Mouse (Mus musculus): ENCODE data around the gene Arih1.

- TF ChIP-seq ZC3H11A (IDR thresholded peaks at IDR 0.05; ENCODE audit: borderline replicate concordance, low read depth, low read length) (no peak), ZNF384 (IDR thresholded peaks at IDR 0.05; ENCODE audit: low read depth, low read length) (no peak), MAFK (IDR thresholded peaks at IDR 0.05; ENCODE audit: insufficient read depth, low read depth, low read length) (no peak)
These were observed 98.1 kb downstream of the Arih1 start for GRCm38 (mm10) chr9:59388311-59388710.
